Mouse (Mus musculus) layer of hippocampus, adult 9-10 months (tissue): Measurements from ENCODE around the gene Gadl1.
"Not testable (repeated sequence)": the region's sequence is repeated elsewhere in the genome, so short reads cannot be mapped to it uniquely, and the experiment has no call there.

Experiments
- DNase-seq: peaks from one replicate; pipeline ENCODE4 v3.0.0; 2022; ENCODE audit warnings: low spot score

Gadl1 gene

GRCm38 (mm10) chr9:116029076-116029475 is 119.8 kb downstream of the Gadl1 start:
- DNase-seq: no peak

- no peak for DNase-seq
Observed at GRCm38 (mm10) chr9:116032711-116033110, 123.5 kb downstream of the Gadl1 start.

- no peak for DNase-seq
Observed at GRCm38 (mm10) chr9:116038275-116038674, 129.0 kb downstream of the Gadl1 start.

- no peak for DNase-seq
Observed at GRCm38 (mm10) chr9:116039981-116040380, 130.7 kb downstream of the Gadl1 start.

- not testable (repeated sequence) for DNase-seq
Observed at GRCm38 (mm10) chr9:116040852-116041251, 131.6 kb downstream of the Gadl1 start.

- no peak for DNase-seq
Observed at GRCm38 (mm10) chr9:116041369-116041768, 132.1 kb downstream of the Gadl1 start.

GRCm38 (mm10) chr9:116041787-116042186 is 132.5 kb downstream of the Gadl1 start:
- DNase-seq: peak; percentile 81

- DNase-seq: no peak
Observed at GRCm38 (mm10) chr9:116049985-116050384, 140.7 kb downstream of the Gadl1 start.

GRCm38 (mm10) chr9:116053976-116054375 is 144.7 kb downstream of the Gadl1 start:
- no peak for DNase-seq

GRCm38 (mm10) chr9:116058475-116058874 is 149.2 kb downstream of the Gadl1 start:
- no peak for DNase-seq

GRCm38 (mm10) chr9:116059156-116059555 is 149.9 kb downstream of the Gadl1 start:
- DNase-seq: no peak

- DNase-seq: no peak
Observed at GRCm38 (mm10) chr9:116060691-116061090, 151.4 kb downstream of the Gadl1 start.

- no peak for DNase-seq
Observed at GRCm38 (mm10) chr9:116064774-116065173, 155.5 kb downstream of the Gadl1 start.

GRCm38 (mm10) chr9:116071561-116071960 is 162.3 kb downstream of the Gadl1 start:
- not testable (repeated sequence) for DNase-seq

- DNase-seq: no peak
Observed at GRCm38 (mm10) chr9:116076163-116076562, 166.9 kb downstream of the Gadl1 start.

- no peak for DNase-seq
Observed at GRCm38 (mm10) chr9:116076946-116077345, 167.7 kb downstream of the Gadl1 start.

GRCm38 (mm10) chr9:116077419-116077818 is 168.2 kb downstream of the Gadl1 start:
- DNase-seq: no peak

GRCm38 (mm10) chr9:116081781-116082180 is 172.5 kb downstream of the Gadl1 start:
- DNase-seq: no peak

- no peak for DNase-seq
Observed at GRCm38 (mm10) chr9:116083300-116083699, 174.0 kb downstream of the Gadl1 start.

- DNase-seq: no peak
Observed at GRCm38 (mm10) chr9:116083726-116084323, 174.6 kb downstream of the Gadl1 start.

- DNase-seq: no peak
Observed at GRCm38 (mm10) chr9:116084324-116084931, 175.2 kb downstream of the Gadl1 start.

- no peak for DNase-seq
Observed at GRCm38 (mm10) chr9:116085999-116086398, 176.7 kb downstream of the Gadl1 start.

- DNase-seq: no peak
Observed at GRCm38 (mm10) chr9:116087263-116087662, 178.0 kb downstream of the Gadl1 start.

GRCm38 (mm10) chr9:116087880-116088279 is 178.6 kb downstream of the Gadl1 start:
- peak; percentile 71 for DNase-seq
